Mouse (Mus musculus) embryo, embryonic 11 days (tissue): Measurements from ENCODE around the gene Cdh13.

Experiments
- DNase-seq: peaks from one replicate; pipeline ENCODE4 v3.0.0-alpha.2; 2015

The Cdh13 gene

GRCm38 (mm10) chr8:118979800-118980199, 696.3 kb downstream of the Cdh13 start:
- peak; percentile 55 for DNase-seq

DNA sequence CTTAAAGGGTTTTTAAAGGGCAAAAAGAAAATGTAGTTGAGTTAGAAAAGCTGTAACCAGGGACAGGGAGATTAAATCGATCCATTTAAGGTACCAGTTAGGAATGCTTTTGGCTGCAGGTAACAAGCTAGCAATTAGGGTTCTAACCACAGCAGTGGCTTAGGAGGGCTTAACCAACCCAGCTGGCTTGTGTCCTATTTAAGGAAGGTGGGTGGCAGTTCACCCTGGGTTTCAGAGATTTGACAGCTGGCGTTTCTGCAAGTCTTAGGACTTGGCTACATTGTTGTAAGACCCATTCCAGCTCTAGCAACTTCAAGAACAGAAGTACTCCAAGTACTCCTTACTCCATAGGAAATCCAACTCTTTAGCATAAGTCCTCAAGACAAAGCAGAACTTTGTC, 700.2 kb downstream of the Cdh13 start:
- DNase-seq: no peak

GRCm38 (mm10) chr8:118986796-118987195, 703.3 kb downstream of the Cdh13 start:
- DNase-seq: no peak

DNA sequence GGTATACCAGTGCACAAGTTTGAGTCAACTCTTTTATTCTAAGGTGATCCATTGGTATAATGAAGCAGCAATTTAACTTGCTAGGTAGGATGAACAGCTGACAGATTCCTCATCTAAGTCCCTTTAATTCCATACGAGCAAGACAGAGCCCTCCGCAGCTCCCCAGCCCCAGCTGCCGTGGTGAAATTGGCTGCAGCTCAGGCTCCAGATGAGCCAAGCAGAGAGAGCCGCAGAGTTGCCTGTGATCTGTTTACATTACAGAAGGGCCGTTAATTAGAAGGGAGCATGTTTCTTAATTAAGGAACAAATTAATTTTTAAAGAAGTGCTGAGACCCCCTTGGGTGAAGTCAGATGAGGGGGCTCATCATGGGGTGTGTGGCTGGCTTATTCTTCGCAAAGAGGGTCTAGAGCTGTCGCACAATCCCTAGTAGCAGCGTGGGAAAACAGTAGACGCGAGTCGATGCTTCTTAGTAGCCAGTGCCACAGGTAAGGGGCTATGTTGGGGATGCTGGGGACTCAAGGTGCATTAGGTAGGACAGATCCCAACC, 712.2 kb downstream of the Cdh13 start:
- no peak for DNase-seq

DNA sequence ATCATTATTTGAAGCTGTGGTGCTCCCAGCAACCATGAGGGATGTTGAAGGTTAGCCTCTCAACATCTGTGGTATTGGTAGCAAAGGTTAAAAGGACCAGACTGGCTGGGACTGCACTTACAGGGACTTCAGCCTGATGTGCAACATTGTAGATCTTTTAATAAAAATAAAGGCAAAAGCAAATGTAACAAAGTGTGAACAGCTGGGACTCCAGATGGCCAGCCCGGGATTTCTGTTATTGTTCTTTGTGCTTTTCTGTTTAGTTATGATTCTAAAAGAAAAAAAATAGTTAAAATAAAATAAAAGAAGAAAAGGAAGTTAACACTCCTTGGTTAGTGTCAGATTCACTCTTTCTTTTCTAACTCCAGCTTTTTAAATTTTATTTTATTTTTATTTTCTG, 717.1 kb downstream of the Cdh13 start:
- DNase-seq: no peak

- DNase-seq: no peak
These were observed 721.3 kb downstream of the Cdh13 start for GRCm38 (mm10) chr8:119004821-119005220.

DNA sequence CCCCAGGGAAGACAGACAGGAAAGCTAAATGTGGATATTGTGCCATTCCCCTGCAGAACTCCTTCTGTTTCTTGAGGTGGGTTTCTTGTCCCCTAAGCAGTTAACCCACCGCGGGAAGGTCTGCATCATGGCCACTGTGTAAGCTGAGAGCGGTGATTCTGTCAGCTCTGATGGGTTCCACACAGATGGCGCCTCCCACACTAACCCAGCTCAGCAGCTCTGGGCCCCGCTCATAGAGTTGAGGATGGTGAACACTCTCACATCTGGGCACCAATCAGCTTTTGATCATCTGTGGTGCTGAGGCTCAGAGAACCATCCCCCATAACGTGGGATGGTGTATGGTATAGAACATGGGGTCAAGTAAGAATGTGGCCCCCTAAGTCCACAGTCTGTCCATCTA, 735.1 kb downstream of the Cdh13 start:
- DNase-seq: no peak

- DNase-seq: peak; percentile 20
These were observed 737.2 kb downstream of the Cdh13 start for GRCm38 (mm10) chr8:119020781-119021180.

- DNase-seq: no peak
These were observed 737.9 kb downstream of the Cdh13 start for GRCm38 (mm10) chr8:119021478-119021877.

- DNase-seq: no peak
These were observed 738.9 kb downstream of the Cdh13 start for GRCm38 (mm10) chr8:119022301-119022870.

DNA sequence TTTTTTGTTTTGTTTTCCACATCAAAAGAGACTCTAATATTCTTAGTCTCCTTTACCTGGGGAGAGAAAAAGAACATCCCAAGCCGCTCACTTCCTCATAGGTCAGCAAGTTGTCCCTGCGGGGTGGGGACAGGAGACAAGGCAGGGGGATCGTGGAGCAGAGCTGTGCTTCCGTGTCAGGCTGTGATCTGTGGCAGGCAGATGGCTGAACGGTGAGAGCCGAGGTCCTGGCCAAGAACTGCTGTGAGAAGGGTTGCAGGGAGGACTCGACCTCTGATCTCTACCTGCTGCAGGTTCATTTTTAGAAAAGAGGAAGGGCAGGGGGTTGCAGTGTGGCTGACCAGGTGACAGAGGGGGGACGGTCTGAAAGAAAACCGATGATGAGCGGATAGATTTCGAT, 749.9 kb downstream of the Cdh13 start:
- no peak for DNase-seq

DNA sequence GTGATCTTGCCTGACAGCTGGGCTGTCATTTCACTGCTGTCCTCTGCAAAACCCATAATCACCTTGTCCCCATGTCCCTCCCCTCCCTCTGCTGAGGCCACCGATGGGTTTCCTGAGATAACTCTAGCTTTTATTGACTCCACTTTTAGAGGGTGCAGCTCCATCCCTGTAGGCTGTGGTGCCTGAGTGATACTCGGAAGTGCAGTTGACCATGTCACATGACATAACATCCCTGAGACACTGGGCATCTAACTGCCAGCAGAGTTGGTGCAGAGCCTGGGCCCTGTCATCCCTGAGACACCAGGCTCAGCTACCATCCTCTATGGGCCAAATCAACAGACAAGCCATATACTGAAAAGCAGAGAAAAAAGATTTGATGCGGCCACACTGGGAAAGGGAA, 750.5 kb downstream of the Cdh13 start:
- no peak for DNase-seq

- no peak for DNase-seq
These were observed 751.6 kb downstream of the Cdh13 start for GRCm38 (mm10) chr8:119035126-119035525.

- no peak for DNase-seq
These were observed 754.0 kb downstream of the Cdh13 start for GRCm38 (mm10) chr8:119037571-119037970.

GRCm38 (mm10) chr8:119039358-119039757, 755.8 kb downstream of the Cdh13 start:
- no peak for DNase-seq

DNA sequence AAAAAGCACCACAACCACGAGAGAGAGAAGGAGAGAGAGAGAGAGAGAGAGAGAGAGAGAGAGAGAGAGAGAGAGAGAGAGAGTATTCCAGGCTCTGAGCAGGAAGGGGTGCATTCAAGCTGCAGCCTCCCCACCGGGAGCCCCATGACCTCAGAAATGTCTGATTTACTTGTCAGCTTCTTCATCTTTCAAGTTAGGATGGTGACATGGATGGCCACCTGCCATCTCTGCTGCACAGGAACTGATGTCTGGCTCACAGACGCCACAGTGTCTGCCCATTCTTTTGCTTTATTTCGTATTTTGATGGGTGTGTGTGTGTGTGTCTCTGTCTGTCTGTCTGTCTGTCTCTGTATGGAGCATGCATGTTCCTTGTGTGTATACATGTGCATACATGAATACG, 774.3 kb downstream of the Cdh13 start:
- DNase-seq: no peak

GRCm38 (mm10) chr8:119061671-119062070, 778.1 kb downstream of the Cdh13 start:
- DNase-seq: no peak

DNA sequence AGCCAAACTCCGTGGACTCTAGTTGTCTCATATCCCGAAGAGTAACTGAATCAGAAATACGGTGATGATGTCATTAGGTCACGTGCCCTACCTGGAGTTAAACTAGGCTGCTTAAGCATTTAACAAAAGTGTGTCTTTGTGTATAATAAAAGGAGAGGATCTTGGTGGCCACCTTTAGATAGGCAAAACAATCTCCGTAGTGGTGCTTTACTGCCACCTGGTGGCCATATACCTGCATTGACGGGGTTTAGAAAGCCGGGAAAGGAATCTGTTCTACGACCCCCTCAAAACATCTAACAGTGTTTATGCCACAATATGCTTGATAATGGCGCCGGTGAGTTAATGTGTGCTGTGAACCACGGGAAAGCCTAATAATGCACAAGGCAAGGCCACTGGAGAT, 781.0 kb downstream of the Cdh13 start:
- DNase-seq: peak; percentile 74

DNA sequence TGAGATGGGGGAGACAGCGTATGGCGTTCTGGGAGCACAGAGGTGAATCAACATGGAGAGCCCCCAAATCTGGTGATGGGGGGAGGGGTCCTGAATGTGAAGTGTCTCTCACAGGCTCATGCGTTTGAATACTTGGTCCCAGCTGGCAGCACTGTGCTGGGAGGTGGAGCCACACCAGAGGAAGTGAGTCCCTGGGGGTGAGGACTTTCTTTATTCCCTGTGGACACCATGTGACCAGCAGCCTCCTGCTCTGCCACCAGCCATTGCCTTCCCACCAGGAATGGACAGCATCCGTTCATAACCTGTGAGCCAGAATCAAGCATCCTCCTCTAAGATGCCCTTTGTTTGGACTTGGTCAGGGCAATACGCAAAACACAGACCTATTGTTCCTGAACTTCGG, 788.8 kb downstream of the Cdh13 start:
- no peak for DNase-seq

DNA sequence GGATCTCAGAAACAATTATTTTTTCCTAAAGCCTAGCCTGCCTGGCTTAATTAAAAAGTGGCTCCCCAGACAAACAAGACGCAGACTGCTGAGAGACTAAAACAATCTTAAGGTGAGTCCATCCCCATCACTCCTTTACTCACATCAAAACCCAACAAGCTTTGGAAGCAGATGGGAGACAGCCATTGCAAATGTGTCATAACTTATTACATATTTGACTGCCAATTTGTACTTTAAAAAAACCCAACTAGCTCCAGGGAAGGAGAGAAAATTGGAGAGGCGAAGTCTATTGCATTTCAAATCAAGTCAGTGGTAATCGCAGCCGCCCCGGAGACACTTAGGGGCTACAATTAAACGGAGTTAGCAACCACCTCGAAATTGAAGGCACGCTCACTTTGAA, 801.5 kb downstream of the Cdh13 start:
- DNase-seq: no peak

GRCm38 (mm10) chr8:119098261-119098660, 814.7 kb downstream of the Cdh13 start:
- peak; percentile 22 for DNase-seq

DNA sequence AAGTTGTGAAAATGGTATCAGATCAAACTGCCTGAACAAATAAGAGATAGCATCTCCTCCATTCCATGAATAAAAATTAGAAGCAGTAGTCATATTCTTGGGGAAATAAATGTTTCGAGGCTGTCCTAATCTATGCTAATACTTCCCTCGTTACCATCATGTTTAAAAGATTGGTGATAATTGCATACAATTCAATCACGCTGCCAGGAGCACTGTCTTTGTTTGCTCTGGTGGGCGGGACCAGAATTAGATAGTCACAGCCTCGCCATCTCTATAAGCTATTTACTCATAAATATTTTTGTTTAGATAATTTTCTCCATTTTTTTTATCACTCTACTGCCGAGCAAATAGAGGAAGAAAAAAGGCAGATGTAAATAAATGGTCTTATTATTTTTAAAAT, 819.3 kb downstream of the Cdh13 start:
- no peak for DNase-seq

DNA sequence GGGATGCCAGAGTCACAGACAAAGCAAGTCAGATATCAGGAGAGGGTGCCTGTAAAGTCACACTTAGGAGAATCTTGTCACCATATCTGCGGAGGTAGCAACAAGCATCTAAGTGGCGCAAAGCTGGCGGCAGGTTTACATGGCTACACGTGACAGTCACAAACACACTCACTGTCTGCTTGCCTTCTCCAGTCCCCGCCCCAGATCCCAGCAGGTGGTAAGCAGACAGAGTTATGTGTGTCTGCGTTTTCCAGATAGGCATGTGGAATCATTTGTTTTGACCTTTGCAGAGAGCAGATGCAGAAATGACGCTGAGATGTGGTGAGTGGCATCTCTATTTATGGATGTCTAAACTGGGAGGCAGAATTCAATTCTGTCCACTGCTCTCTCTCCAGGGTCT, 826.1 kb downstream of the Cdh13 start:
- DNase-seq: no peak

DNA sequence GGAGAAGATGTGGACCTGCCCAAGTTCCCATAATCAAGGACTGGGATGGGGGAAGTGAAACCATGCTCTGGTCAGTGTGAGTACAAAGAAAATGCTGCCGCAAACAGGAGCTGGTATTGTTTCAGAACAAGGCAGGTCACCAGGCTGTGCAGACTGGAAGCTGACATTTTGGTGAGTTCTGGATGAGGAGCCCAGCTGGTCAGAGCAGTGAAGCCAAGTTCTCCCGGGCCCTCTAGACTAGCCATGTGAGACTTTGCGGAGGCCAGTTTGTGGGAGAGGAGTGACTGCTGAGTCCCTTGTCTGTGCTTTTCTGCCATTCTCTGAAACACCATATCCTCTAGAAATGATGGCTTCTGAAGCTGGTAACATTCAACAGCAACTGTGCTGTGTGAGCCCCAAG, 829.3 kb downstream of the Cdh13 start:
- no peak for DNase-seq

- no peak for DNase-seq
These were observed 837.7 kb downstream of the Cdh13 start for GRCm38 (mm10) chr8:119121236-119121635.
